Mouse (Mus musculus): ENCODE results near the gene Rftn1. TPM values are rescaled to one million over a fixed set of nuclear protein-coding genes. Genes with fewer than 3 reads are reported as not detected.

Rftn1 gene
- total and polyA plus RNA-seq, 3 experiments = 52.5 to 80.6 (median 60.5) TPM

DNA sequence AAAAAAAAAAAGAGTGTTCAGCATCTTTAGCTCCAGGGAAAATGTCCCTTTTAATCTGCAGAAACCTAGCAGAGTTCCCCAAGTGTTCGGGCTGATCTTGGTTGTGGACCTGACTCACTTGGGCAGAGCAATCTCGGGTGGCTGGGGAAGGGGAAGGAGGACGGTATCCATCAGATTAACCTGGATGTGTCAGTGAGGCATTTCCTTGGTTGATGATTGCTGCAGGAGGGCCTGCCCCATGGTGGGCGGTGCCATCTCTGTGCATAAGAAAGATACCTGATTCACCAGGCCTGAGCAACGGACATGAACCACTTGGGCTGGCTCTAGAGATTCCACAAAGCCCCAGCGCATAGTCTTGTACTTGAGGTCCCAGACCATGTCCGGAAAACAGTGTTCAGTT is 36.9 kb upstream of the Rftn1 start:
- no peaks in the 10 kb centered on the region for H3K27me3 ChIP-seq (replicated peaks)
- no peaks in the 10 kb centered on the region for H3K36me3 ChIP-seq (replicated peaks in 1 of 2; ENCODE audit: control insufficient read depth in 1 of 2, insufficient read depth in 1 of 2, low read length in 1 of 2)
- dilution Hi-C loops (cut with MboI; ENCODE audit: extremely low pct_ligation_motif_present, extremely low pct_unique_long_range_greater_than_20kb, low sequenced_read_pairs) = no loop called here
- H3K9me3 ChIP-seq (replicated peaks; ENCODE audit: low read length) = no peaks in the 10 kb centered on the region
- no peak overlapping the region for H3K27ac ChIP-seq (ENCODE audit: insufficient read depth, low read depth)
- peaks cover 2 to 6% of the 10 kb centered on the region in 2 experiments; a peak in 3 of 4 replicates for H3K4me1 ChIP-seq (ENCODE audit: control insufficient read depth in 1 of 2, insufficient read depth in 2 of 2)
- no peak overlapping the region for H3K4me2 ChIP-seq (ENCODE audit: insufficient read depth, low read depth, poor library complexity, severe bottlenecking)
- no peaks in the 10 kb centered on the region for H3K79me2 ChIP-seq (replicated peaks; ENCODE audit: control insufficient read depth, extremely low read depth, insufficient read depth, poor library complexity, severe bottlenecking)
- no peak overlapping the region for H3K4me3 ChIP-seq (replicated peaks in 1 of 3; ENCODE audit: low read depth in 2 of 3, low read length in 2 of 3, poor library complexity in 1 of 3)
- H3K9ac ChIP-seq (ENCODE audit: insufficient read depth, low read depth) = no peak overlapping the region
- no peak for TF ChIP-seq CHD1 (IDR thresholded peaks at IDR 0.05; ENCODE audit: low read depth, low read length)
- TF ChIP-seq JUN (IDR thresholded peaks at IDR 0.05; ENCODE audit: insufficient read depth, low read depth, low read length) = no peak
- TF ChIP-seq MXI1 (IDR thresholded peaks at IDR 0.05; ENCODE audit: low read depth, low read length) = no peak
- no peak for TF ChIP-seq USF2 (conservative IDR thresholded peaks at IDR 0.05; ENCODE audit: low read depth, low read length)
- no peak for TF ChIP-seq TCF12 (IDR thresholded peaks at IDR 0.05; ENCODE audit: low read depth, low read length)
- TF ChIP-seq RAD21 (IDR thresholded peaks at IDR 0.05; ENCODE audit: low read depth, low read length) = no peak
- no peak for TF ChIP-seq ZMIZ1 (IDR thresholded peaks at IDR 0.05; ENCODE audit: low read depth, low read length)
- no peak for TF ChIP-seq MEF2A (IDR thresholded peaks at IDR 0.05; ENCODE audit: borderline replicate concordance, low read depth, low read length)
- no peak for TF ChIP-seq EP300 (IDR thresholded peaks at IDR 0.05; ENCODE audit: low read length)
- no peak for TF ChIP-seq MYC (IDR thresholded peaks at IDR 0.05; ENCODE audit: low read depth, low read length)
- no peak for TF ChIP-seq POLR2AphosphoS2 (IDR thresholded peaks at IDR 0.05; ENCODE audit: low read depth, low read length)
- no peak for TF ChIP-seq ZNF384 (IDR thresholded peaks at IDR 0.05; ENCODE audit: low read depth, low read length)
- TF ChIP-seq NELFE (IDR thresholded peaks at IDR 0.05; ENCODE audit: low read depth, low read length) = no peak
- no peak for TF ChIP-seq SMC3 (IDR thresholded peaks at IDR 0.05; ENCODE audit: low read depth, low read length)
- no peak for TF ChIP-seq TBP (conservative IDR thresholded peaks at IDR 0.05; ENCODE audit: low read depth, low read length)
- TF ChIP-seq MAZ (IDR thresholded peaks at IDR 0.05; ENCODE audit: low read depth, low read length) = no peak
- TF ChIP-seq GABPA (IDR thresholded peaks at IDR 0.05; ENCODE audit: insufficient replicate concordance, low read depth, low read length) = no peak
- DNase-seq (ENCODE audit: extremely low read depth) = no peak
- in situ Hi-C loops (cut with MboI; ENCODE audit: low pct_ligation_motif_present, low pct_unique_long_range_greater_than_20kb, low sequenced_read_pairs) = no loop called here

DNA sequence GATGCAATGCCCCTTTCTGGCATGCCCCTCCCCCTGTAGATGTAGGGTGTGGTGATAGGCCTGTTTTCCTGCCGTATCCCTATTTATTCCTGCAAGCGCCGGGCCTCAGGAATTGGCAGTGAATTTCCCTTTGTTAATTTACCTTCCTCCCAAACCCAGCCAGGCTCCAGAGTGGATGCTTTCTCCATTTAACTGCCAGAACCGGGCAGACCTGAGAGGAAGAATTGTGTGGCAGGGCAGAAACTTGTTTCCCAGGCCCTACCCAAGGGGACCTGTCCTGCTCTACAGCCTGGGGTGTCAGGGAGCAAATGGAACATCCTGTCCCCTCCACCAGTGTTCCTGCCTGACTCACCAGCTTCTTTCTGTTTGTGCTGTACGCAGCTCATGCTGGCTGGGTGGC is 34.2 kb upstream of the Rftn1 start:
- in situ Hi-C loops (cut with MboI; ENCODE audit: low pct_ligation_motif_present, low pct_unique_long_range_greater_than_20kb, low sequenced_read_pairs) (no loop called here), dilution Hi-C loops (cut with MboI; ENCODE audit: extremely low pct_ligation_motif_present, extremely low pct_unique_long_range_greater_than_20kb, low sequenced_read_pairs) (no loop called here)
- H3K4me2 ChIP-seq (ENCODE audit: insufficient read depth, low read depth, poor library complexity, severe bottlenecking) = no peak overlapping the region
- DNase-seq (ENCODE audit: extremely low read depth) = no peak
- TF ChIP-seq USF1 (IDR thresholded peaks at IDR 0.05; ENCODE audit: low read depth, low read length) = no peak
- TF ChIP-seq JUN (IDR thresholded peaks at IDR 0.05; ENCODE audit: insufficient read depth, low read depth, low read length) = no peak
- no peak for TF ChIP-seq ZMIZ1 (IDR thresholded peaks at IDR 0.05; ENCODE audit: low read depth, low read length)
- TF ChIP-seq MAX (IDR thresholded peaks at IDR 0.05; ENCODE audit: low read length) = no peak
- no peak for TF ChIP-seq RCOR1 (conservative IDR thresholded peaks at IDR 0.05; ENCODE audit: low read depth, low read length)
- no peak for TF ChIP-seq SIN3A (IDR thresholded peaks at IDR 0.05; ENCODE audit: low read length)
- TF ChIP-seq POLR2A (IDR thresholded peaks at IDR 0.05; ENCODE audit: low read depth, low read length) = no peak
- no peak for TF ChIP-seq BHLHE40 (IDR thresholded peaks at IDR 0.05; ENCODE audit: low read depth, low read length)
- no peak for TF ChIP-seq MYC (IDR thresholded peaks at IDR 0.05; ENCODE audit: low read depth, low read length)
- no peaks in the 10 kb centered on the region for H3K9me3 ChIP-seq (replicated peaks; ENCODE audit: low read length)
- peaks cover 2 to 10% of the 10 kb centered on the region in 2 experiments; a peak in 3 of 4 replicates for H3K4me1 ChIP-seq (ENCODE audit: control insufficient read depth in 1 of 2, insufficient read depth in 2 of 2)
- H3K9ac ChIP-seq (ENCODE audit: insufficient read depth, low read depth) = no peak overlapping the region
- H3K27ac ChIP-seq (ENCODE audit: insufficient read depth, low read depth) = no peak overlapping the region
- H3K36me3 ChIP-seq (replicated peaks in 1 of 2; ENCODE audit: control insufficient read depth in 1 of 2, insufficient read depth in 1 of 2, low read length in 1 of 2) = no peaks in the 10 kb centered on the region
- no peaks in the 10 kb centered on the region for H3K79me2 ChIP-seq (replicated peaks; ENCODE audit: control insufficient read depth, extremely low read depth, insufficient read depth, poor library complexity, severe bottlenecking)
- no peaks in the 10 kb centered on the region for H3K27me3 ChIP-seq (replicated peaks)
- H3K4me3 ChIP-seq (replicated peaks in 1 of 3; ENCODE audit: low read depth in 2 of 3, low read length in 2 of 3, poor library complexity in 1 of 3) = no peak overlapping the region
